Comparison of ENCODE assay signal across 8 mouse cellular contexts in the genomic region with DNA sequence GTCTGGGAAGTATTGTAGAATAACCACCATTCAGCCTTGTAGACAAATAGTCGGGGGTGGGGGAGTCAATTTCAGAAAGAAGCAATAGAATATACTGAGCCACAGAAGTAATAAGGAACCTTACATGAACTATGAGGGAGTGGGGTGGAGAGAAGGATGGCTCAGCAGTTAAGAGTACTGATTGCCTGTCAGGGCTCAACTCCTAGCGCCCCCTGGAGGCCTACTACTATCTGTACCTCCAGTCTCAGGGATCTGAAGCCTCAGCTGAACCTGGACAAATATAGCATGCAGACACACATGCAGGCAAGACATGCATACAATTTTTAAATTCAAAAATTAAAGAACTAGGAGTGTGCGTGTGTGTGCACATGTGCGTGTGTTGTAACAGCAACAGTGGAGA.
A peak's percentile ranks its signal among the peaks of the same experiment; 100 is the strongest.
DNase-seq lines count a peak whose midpoint lies in the region; ATAC-seq lines count a peak whose summit lies in the region.

No protein-coding gene starts in this region.

- peak; percentile 81 for ATAC-seq in common myeloid progenitor, adult 5-6 weeks (replicated peaks; ENCODE audit: low read depth, poor library complexity, severe bottlenecking)
- ATAC-seq in megakaryocyte progenitor cell, adult 5-6 weeks (replicated peaks; ENCODE audit: poor library complexity) = peak; percentile 81

- peak; percentile 60 for DNase-seq in gastrocnemius, postnatal 10 days
- no peak for DNase-seq in gastrocnemius, adult 8-10 months (ENCODE audit: low spot score in 2 of 2)
- DNase-seq in urinary bladder, postnatal 25 days (ENCODE audit: low spot score) = peak; percentile 59
- DNase-seq in urinary bladder, adult 2 months (ENCODE audit: low spot score) = no peak
- peak; percentile 56 for DNase-seq in kidney, postnatal 14 days
- peak; percentile 13 to 24 for DNase-seq in thymus, postnatal 36 days

Comparison
In these comparisons a context has a peak if more than half of its experiments do, and no peak if none do; other contexts are left out.
1. DNase-seq: peak in gastrocnemius, postnatal 10 days (single experiment), urinary bladder, postnatal 25 days (single experiment), kidney, postnatal 14 days (single experiment) and thymus, postnatal 36 days (2 of 2); none in gastrocnemius, adult 8-10 months (0 of 2) and urinary bladder, adult 2 months (single experiment).